Mouse (Mus musculus): Measurements from ENCODE around the gene Krt32. TPM values are rescaled to one million over a fixed set of nuclear protein-coding genes. Genes with fewer than 3 reads are reported as not detected.

Krt32 gene
- polyA plus RNA-seq, 1 experiment from 2014 or later: not detected

DNA sequence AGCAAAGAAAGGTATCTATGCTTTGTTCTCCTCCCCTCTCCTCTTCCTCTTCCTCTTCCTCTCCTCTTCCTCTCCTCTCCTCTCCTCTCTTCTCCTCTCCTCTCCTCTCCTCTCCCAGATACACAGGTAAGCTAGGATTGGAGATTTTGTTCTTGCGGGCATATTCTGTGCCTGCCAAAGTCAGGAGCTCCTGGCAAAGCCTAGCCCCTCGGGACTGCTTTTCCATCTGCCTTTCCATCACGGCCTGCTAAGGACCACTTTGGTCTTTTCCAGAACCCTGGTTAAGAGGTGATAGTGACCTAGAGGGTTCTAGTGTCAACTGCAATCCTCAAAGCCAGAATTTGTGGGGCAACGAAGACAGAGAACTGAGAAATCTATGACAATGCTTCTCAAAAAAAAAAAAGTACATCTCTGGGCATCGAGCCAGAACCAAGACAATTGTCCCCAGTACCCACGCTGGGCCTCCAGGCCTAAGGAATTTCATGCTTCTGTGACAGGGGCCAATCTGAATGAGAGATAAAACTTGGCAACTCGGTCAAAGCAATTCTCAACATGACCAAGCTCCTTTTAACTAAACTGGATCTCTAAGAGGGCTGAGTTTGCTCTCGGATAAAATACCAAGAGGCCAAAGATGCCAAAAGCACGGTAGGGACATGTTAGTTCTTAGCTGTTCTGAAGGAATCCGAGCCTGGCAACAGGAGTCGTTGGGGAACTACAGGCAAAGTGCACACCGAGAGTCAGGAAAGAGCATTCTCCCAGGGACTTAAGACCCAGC lies 21.6 kb downstream of the Krt32 start:
- Histone ChIP-seq H3K27ac (replicated peaks; ENCODE audit: low read depth, low read length) (no peak overlapping the region), H3K4me1 (ENCODE audit: control insufficient read depth, insufficient read depth, low read length) (no peaks in the 10 kb centered on the region), H3K4me2 (ENCODE audit: low read length) (no peak overlapping the region), H3K9ac (replicated peaks; ENCODE audit: low read length) (no peak overlapping the region), H3K36me3 (ENCODE audit: control insufficient read depth, insufficient read depth, low read length) (no peaks in the 10 kb centered on the region), H3K4me3 (replicated peaks; ENCODE audit: low read depth, low read length) (no peak overlapping the region), H3K27me3 (ENCODE audit: control insufficient read depth, insufficient read depth, low read length) (no peaks in the 10 kb centered on the region), H3K9me3 (ENCODE audit: control insufficient read depth, low read length) (no peaks in the 10 kb centered on the region)
- no peak for ATAC-seq (ENCODE audit: low FRiP score, low TSS enrichment)
- peak; percentile 27 for DNase-seq
- WGBS: 45% methylated on average over 12 of the region's 12 CpGs

DNA sequence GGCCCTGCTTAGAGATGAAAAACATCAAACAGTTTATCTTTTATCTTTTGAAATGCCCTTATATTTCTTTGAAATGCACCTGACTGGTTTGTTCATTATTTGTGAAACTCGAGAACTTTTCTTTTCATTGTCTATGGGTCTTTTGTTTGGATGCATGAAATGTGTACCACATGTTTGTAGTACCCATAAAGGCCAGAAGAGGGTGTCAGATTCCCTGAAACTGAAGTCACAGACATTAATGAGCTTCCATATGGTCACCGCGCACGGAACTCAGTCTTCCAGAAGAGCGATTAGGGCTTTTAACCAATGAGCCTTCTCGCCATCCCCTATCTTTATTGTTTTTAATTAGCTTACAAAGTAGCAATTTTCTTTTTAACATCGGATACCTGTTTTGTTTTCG lies 29.2 kb downstream of the Krt32 start:
- no peak overlapping the region for H3K27ac ChIP-seq (replicated peaks; ENCODE audit: low read depth, low read length)
- no peaks in the 10 kb centered on the region for H3K4me1 ChIP-seq (ENCODE audit: control insufficient read depth, insufficient read depth, low read length)
- no peak overlapping the region for H3K9ac ChIP-seq (replicated peaks; ENCODE audit: low read length)
- H3K36me3 ChIP-seq (ENCODE audit: control insufficient read depth, insufficient read depth, low read length): no peaks in the 10 kb centered on the region
- ATAC-seq (ENCODE audit: low FRiP score, low TSS enrichment) (no peak), DNase-seq (peak; percentile 10)
- no peaks in the 10 kb centered on the region for H3K27me3 ChIP-seq (ENCODE audit: control insufficient read depth, insufficient read depth, low read length)
- no peak overlapping the region for H3K4me2 ChIP-seq (ENCODE audit: low read length)
- no peaks in the 10 kb centered on the region for H3K9me3 ChIP-seq (ENCODE audit: control insufficient read depth, low read length)
- H3K4me3 ChIP-seq (replicated peaks; ENCODE audit: low read depth, low read length): no peak overlapping the region
- 75% methylated on average over 8 of the region's 8 CpGs for WGBS

- Histone ChIP-seq H3K9ac (replicated peaks; ENCODE audit: low read length) (no peak overlapping the region), H3K4me1 (ENCODE audit: control insufficient read depth, insufficient read depth, low read length) (no peaks in the 10 kb centered on the region), H3K27me3 (ENCODE audit: control insufficient read depth, insufficient read depth, low read length) (no peaks in the 10 kb centered on the region), H3K36me3 (ENCODE audit: control insufficient read depth, insufficient read depth, low read length) (no peaks in the 10 kb centered on the region), H3K4me2 (ENCODE audit: low read length) (no peak overlapping the region), H3K4me3 (replicated peaks; ENCODE audit: low read depth, low read length) (no peak overlapping the region), H3K9me3 (ENCODE audit: control insufficient read depth, low read length) (no peaks in the 10 kb centered on the region), H3K27ac (replicated peaks; ENCODE audit: low read depth, low read length) (no peak overlapping the region)
- 83% methylated on average over 9 of the region's 9 CpGs for WGBS
- DNase-seq: no peak
- ATAC-seq (ENCODE audit: low FRiP score, low TSS enrichment): no peak
These were observed 32.1 kb downstream of the Krt32 start for GRCm38 (mm10) chr11:100055686-100056655.

- H3K4me1 ChIP-seq (ENCODE audit: control insufficient read depth, insufficient read depth, low read length): no peaks in the 10 kb centered on the region
- no peaks in the 10 kb centered on the region for H3K36me3 ChIP-seq (ENCODE audit: control insufficient read depth, insufficient read depth, low read length)
- H3K4me3 ChIP-seq (replicated peaks; ENCODE audit: low read depth, low read length): no peak within 1 kb of the TSS
- H3K9me3 ChIP-seq (ENCODE audit: control insufficient read depth, low read length): no peaks in the 10 kb centered on the region
- ATAC-seq (ENCODE audit: low FRiP score, low TSS enrichment): no peak
- no peak within 1 kb of the TSS for H3K9ac ChIP-seq (replicated peaks; ENCODE audit: low read length)
- no peak within 1 kb of the TSS for H3K4me2 ChIP-seq (ENCODE audit: low read length)
- no peak for DNase-seq
- WGBS: 82% methylated on average over 3 of the region's 3 CpGs
- no peaks in the 10 kb centered on the region for H3K27me3 ChIP-seq (ENCODE audit: control insufficient read depth, insufficient read depth, low read length)
- no peak within 1 kb of the TSS for H3K27ac ChIP-seq (replicated peaks; ENCODE audit: low read depth, low read length)
These were observed 37.6 kb downstream of the Krt32 start, which contains the start of gene Krt31 for GRCm38 (mm10) chr11:100050451-100050850. Gene Krt31, minus strand, starts transcription at chr11:100050551.

DNA sequence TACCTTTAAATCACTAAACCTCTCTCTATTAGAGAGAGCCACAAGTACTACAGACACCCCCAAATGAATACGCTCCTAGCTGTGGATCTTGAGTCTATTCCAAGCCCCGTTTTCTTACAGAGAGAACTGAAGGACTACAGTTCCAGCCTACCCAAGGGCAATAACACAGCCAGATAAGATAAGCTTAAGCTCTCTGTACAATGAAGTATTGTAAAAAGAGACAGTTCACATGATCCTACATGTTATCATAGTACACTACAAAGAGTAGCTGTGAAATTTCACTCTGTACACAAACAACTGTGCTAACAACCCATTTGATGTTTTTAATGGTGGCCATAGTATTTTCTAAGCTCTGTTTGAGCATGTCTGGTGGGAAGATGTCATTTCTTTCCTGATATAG lies 40.8 kb downstream of the Krt32 start:
- Histone ChIP-seq H3K9ac (replicated peaks; ENCODE audit: low read length) (no peak overlapping the region), H3K27ac (replicated peaks; ENCODE audit: low read depth, low read length) (no peak overlapping the region), H3K4me1 (ENCODE audit: control insufficient read depth, insufficient read depth, low read length) (no peaks in the 10 kb centered on the region), H3K27me3 (ENCODE audit: control insufficient read depth, insufficient read depth, low read length) (no peaks in the 10 kb centered on the region), H3K4me2 (ENCODE audit: low read length) (no peak overlapping the region), H3K36me3 (ENCODE audit: control insufficient read depth, insufficient read depth, low read length) (no peaks in the 10 kb centered on the region), H3K9me3 (ENCODE audit: control insufficient read depth, low read length) (no peaks in the 10 kb centered on the region), H3K4me3 (replicated peaks; ENCODE audit: low read depth, low read length) (no peak overlapping the region)
- ATAC-seq (ENCODE audit: low FRiP score, low TSS enrichment) (no peak), DNase-seq (no peak)
- WGBS: 92% methylated on average over 2 of the region's 2 CpGs

- H3K36me3 ChIP-seq (ENCODE audit: control insufficient read depth, insufficient read depth, low read length): no peaks in the 10 kb centered on the region
- H3K9me3 ChIP-seq (ENCODE audit: control insufficient read depth, low read length): no peaks in the 10 kb centered on the region
- DNase-seq: no peak
- 91% methylated on average over 6 of the region's 6 CpGs for WGBS
- no peak for ATAC-seq (ENCODE audit: low FRiP score, low TSS enrichment)
- H3K27me3 ChIP-seq (ENCODE audit: control insufficient read depth, insufficient read depth, low read length): no peaks in the 10 kb centered on the region
- no peaks in the 10 kb centered on the region for H3K4me1 ChIP-seq (ENCODE audit: control insufficient read depth, insufficient read depth, low read length)
- H3K9ac ChIP-seq (replicated peaks; ENCODE audit: low read length): no peak overlapping the region
- H3K27ac ChIP-seq (replicated peaks; ENCODE audit: low read depth, low read length): no peak overlapping the region
- H3K4me2 ChIP-seq (ENCODE audit: low read length): no peak overlapping the region
- H3K4me3 ChIP-seq (replicated peaks; ENCODE audit: low read depth, low read length): no peak overlapping the region
These were observed 41.6 kb downstream of the Krt32 start for GRCm38 (mm10) chr11:100046303-100046866.

DNA sequence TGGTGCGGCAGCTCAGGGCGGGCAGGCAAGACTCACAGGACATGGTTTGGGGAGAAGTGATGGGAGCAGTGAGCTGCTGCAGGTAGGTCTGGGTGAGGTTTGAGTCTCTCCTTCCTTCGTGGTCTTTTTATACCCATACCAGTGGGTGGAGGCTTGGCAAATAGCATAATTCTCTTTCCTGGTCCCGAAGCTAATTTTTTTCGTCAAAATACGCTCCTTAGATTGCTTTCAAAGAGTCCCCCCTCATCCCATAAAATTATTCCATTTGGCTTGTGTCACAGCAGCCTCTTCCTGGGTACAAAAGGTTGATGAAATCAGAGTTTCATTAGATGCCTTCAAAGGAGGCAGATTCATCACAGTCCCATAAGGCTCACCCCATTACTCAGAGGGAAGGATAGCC lies 46.6 kb downstream of the Krt32 start, which contains the start of gene Krt34:
Gene Krt34, minus strand, starts transcription at position 101 of the 400 bp plus-strand sequence.
- Histone ChIP-seq H3K9me3 (ENCODE audit: control insufficient read depth, low read length) (no peaks in the 10 kb centered on the region), H3K4me3 (replicated peaks; ENCODE audit: low read depth, low read length) (no peak within 1 kb of the TSS), H3K27me3 (ENCODE audit: control insufficient read depth, insufficient read depth, low read length) (no peaks in the 10 kb centered on the region), H3K36me3 (ENCODE audit: control insufficient read depth, insufficient read depth, low read length) (no peaks in the 10 kb centered on the region), H3K9ac (replicated peaks; ENCODE audit: low read length) (no peak within 1 kb of the TSS), H3K4me1 (ENCODE audit: control insufficient read depth, insufficient read depth, low read length) (no peaks in the 10 kb centered on the region), H3K27ac (replicated peaks; ENCODE audit: low read depth, low read length) (no peak within 1 kb of the TSS), H3K4me2 (ENCODE audit: low read length) (no peak within 1 kb of the TSS)
- 89% methylated on average over 6 of the region's 6 CpGs for WGBS
- ATAC-seq (ENCODE audit: low FRiP score, low TSS enrichment): no peak
- no peak for DNase-seq
